Mouse (Mus musculus) testis, adult 10 weeks (tissue): Measurements from ENCODE around the gene Nxpe5. TPM values are rescaled to one million over a fixed set of nuclear protein-coding genes. Genes with fewer than 3 reads are reported as not detected.

Source experiments
- polyA plus RNA-seq: library from polyadenylated mRNA; stranded (reverse); fragments of 350-450 nt; fragmentation: Illumina TruSeq; extraction: RNeasy Lipid Tissue Mini Kit (QIAGEN cat#74804); gene quantifications from one replicate; pipeline ENCODE4 v1.2.3, GENCODE M21; 2014; ENCODE audit warnings: low read depth, low replicate concordance

Gene Nxpe5
- 0.14 TPM for polyA plus RNA-seq

DNA sequence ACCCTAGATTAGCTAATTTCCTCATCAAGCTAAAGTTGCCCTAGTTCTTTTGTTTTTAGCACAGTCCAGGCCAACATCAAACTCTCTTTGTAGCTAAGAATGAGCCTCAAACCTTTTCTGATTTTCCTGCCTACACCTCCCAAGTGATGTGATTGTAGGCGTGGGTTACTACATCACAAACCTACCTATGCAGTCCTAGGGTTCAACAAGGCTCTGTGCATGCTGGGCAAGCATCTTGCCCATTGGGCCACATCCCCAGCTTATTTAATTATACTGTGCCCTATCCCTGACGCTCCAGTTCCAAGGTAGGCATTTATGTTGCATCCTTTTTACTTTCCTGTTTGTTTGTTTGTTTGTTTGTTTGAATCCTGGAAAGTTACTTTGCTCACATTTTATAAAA, at the start of gene Nxpe5:
TSS of gene Nxpe5 (plus strand) at position 199 of the 400 bp plus-strand sequence.

DNA sequence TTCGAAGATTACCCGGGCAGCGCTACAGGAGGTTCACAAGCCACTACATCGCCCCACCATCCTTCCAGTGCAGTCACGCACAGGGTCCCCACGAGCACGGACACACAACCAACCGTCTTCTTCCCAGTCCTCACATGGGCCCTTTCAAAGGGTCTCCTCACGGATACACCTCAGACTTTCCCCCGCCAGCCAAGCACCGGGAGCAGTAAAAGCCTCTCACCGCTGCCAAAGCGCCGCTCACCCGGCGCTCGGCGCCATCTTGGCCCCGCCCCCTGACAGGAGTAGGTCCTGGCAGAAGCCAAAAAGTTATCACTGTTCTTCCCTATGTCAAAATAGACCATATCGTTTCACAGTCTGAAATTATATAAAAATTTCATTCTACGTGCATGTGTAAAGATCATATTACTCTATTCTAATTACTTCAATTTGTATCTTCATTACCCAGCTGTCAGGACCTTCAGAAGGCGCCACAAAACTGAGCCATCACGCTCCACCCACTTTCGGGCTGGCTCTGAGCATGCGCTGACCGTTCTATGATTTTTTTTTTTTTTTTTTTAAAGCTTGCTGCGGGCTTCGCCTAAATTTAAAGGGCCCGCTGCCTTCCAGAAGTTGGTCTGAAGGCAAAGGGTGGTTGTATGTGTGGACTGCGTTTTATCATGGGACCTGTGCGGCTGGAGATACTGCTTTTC, 38.6 kb upstream of the Nxpe5 start, which contains the start of the genes Taf6 and Cnpy4:
TSS of gene Taf6 (minus strand) at position 502 of the 689 bp plus-strand sequence.
TSS of gene Cnpy4 (plus strand) at position 536 of the 689 bp plus-strand sequence.

DNA sequence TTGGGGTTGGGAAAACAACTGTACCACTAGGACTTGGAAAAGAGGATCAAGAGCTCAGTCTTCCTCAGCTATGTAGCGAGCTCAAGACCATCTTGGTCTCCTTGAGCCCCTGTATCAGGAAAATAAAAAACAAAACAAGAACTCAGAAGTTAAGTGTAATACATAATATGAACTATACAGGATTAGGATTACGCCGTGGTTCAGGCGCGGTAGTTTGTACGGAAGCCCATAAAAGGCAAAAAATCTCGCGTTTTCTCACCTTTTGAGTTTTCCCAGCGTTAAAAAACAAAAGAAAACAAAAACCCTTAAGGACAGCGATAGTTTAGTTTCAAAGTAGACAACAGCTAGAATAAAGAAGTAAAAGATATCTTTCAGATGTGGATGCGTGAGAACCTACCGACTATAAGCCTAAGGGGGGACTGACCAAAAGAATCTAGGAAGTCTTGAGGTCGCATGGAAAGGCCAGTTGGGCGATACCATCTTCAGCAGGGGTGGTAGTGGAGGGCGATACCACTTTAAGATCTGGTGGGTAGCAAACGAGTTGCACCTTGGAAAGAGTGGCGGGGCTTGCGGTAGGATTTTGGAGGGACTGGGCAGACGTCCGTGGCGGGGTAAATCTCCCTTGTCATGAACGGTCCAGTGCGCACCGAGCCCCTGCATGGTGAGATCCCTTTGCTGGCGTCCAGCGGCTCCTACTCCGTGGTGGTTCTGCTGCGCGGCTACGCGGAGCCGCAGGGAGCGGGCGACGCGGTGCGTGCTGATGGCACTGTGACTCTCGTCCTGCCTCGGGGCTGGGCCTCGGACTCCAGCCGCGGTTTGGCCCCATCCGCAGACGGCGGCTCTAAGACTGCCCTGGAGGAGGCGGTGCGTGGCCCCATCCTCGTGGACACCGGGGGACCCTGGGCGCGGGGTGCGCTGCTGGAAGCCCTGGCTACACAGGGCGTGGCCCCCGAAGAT, 31.6 kb upstream of the Nxpe5 start, which contains the start of gene Mblac1:
TSS of gene Mblac1 (plus strand) at position 544 of the 957 bp plus-strand sequence.

DNA sequence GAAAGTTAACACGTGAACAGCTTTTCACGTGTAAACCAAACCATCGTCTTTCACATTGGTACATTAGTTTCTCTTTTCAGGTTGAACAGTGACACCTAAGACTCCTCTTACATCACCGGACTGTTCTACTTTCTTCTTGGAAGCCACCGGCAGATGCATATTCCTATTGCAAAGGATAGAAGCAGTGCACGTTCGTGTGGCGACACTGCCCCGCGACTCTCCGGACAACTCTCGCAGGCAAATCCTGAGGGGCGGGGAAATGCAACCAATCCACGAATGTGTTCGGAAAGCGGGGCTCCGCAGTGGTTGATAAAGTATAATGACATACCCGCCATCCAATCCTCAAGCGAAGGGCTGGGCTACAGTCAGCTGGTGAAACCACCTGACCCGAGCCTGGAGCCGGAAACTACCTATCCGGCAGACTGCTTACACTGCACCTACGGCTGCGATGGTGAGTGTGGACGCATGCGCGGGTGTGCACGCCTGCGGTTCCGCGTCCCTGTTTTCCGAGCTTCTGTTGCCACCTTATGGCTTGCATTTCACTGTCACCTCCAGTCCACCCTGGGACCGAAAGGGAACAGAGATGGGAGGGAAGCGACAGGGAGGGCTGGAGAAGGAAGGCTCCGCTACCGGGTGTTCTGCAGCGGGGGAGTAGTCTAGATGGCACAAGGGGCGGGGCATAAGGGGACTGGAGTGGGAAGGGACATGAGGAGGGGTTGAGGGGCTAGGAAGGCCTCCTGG, 29.8 kb downstream of the Nxpe5 start, which contains the start of gene Lamtor4:
TSS of gene Lamtor4 (plus strand) at position 130 of the 741 bp plus-strand sequence.

DNA sequence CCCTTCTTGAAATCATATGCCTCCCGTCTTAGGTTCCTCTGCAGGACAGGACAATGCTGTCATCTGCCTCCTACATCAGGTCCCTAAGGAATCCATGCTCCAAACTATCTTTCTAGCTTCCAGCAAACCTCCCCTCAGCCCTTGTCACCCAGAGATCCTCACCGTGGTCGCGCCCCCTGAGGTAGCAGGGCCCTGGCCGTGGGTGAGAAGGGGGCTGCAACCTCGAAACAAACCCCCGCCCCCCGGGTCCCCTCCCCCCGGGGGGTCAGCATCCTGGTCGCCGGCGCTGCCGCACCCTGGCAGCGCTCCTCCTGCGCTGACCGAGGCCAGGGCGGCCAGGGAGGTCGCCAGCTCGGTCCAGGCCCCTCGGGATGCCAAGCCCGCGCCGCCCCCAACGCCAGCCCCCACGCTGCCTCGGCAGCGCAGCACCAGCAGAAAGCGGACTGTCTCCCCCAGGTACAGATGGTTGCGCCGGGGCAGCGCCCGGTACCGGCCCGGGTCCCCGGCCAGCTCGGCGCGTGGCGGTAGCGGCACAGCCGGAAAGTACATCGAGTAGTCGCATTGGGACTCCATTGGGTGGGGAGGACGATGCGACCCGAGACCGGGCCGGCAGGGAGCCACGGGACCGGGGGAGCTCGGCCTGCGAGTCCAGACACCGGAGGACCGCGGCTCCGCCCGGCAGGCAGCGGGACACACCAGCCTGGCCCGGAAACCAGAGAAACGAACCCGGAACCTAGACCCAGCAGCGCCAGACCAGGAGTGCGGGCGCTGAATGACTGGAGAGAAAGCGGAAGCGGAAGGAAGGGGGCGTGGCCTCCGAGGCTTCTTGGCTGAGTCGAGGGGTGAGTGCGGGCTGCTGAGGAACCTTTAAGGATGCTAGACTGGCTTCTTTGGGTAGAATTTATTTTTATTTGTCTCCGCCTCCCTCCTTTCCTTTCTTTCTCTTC, 37.8 kb downstream of the Nxpe5 start, which contains the start of gene BC037034:
TSS of gene BC037034 (minus strand) at position 774 of the 947 bp plus-strand sequence.

DNA sequence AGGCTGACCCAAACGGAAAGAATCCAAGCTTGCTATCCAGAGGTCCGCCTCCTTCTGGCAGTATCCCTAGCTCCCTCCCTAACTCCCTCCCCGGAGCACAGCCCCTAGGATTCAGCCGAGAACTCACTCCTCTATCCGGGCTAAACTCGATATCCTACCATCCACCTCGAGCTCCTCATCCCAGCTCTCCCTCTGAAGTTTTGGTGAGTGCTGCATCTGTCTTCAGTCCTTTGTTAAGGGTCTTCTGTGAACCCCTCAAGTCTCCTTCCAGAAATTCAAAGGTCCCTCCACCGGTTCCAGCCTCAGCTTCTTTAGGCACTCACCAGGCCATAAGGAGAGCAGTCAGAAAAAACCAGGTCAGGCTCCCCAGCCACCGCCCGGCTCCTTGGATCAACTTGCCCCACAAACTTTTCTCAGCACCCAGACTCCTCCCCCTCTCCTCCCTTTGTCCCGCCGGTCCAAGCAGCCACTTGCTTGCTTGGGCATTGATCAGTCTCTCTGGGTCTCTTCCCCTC, 46.8 kb downstream of the Nxpe5 start, which contains the start of gene Gal3st4:
TSS of gene Gal3st4 (minus strand) at position 432 of the 515 bp plus-strand sequence.

DNA sequence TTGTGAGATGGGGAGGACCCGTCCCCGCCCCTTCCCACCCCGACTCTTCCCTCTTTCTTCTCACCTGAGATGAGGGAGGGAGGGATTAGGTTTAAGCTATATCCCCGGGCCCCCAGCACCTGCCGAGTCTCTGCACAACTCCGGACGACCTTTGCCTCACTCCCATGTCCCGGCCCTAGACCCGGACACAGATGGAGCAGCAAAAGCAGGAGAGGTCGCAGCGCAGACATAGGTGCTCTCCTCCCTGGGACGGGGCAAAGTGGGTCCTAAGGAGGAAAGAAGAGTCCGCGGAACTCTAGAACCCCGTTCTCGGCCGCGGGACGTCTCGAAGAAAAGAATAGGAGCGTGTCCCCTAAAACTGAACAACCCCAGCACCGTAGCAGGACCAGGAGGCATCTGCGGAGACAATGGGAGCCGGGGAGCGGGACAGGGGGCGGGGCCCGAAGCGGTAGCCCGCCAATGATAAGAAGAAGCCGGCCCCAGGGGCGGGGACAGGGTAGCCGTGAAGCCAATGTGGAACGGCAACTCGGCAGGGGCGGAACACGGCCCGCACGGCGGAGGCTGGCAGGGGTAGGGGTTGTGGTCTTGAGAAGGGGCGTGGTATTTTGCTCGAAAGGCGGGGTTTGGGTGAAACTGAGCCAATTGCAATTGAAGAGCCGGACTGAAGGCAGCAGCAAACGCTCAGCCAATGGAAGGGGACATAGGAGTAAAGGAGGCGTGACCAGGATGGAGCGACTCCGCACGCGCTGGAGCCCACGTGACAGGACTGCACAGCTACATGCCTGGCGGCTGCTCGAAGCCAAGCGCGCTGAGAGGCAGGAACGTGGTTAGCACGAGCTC, 54.1 kb downstream of the Nxpe5 start, which contains the start of the genes Gm43720, Gpc2 and Stag3:
TSS of gene Gm43720 (minus strand) at position 374 of the 840 bp plus-strand sequence.
TSS of gene Gpc2 (minus strand) at position 421 of the 840 bp plus-strand sequence.
TSS of gene Stag3 (plus strand) at position 656 of the 840 bp plus-strand sequence.

Other genes with a start within 250 kb of the Nxpe5 start
- 0.76 TPM for gene Azgp1, start 244.4 kb upstream of the Nxpe5 start, polyA plus RNA-seq
- 7.5 TPM for gene Smok3a, start 204.6 kb upstream of the Nxpe5 start, polyA plus RNA-seq
- 7.3 TPM for gene Smok3b, start 204.5 kb upstream of the Nxpe5 start, polyA plus RNA-seq
- gene Smok3c, start 172.7 kb upstream of the Nxpe5 start, polyA plus RNA-seq = 5.5 TPM
- gene Zkscan1, start 140.8 kb upstream of the Nxpe5 start, polyA plus RNA-seq = 16.2 TPM
- gene Zscan21, start 109.0 kb upstream of the Nxpe5 start, polyA plus RNA-seq = 109 TPM
- 6.7 TPM for gene Zfp113, start 70.2 kb upstream of the Nxpe5 start, polyA plus RNA-seq
- 89.9 TPM for gene Cops6, start 64.8 kb upstream of the Nxpe5 start, polyA plus RNA-seq
- 10.5 TPM for gene Ap4m1, start 53.9 kb upstream of the Nxpe5 start, polyA plus RNA-seq
- 62.1 TPM for gene Mcm7, start 53.5 kb upstream of the Nxpe5 start, polyA plus RNA-seq
- gene Taf6, start 38.4 kb upstream of the Nxpe5 start, polyA plus RNA-seq = 14.1 TPM
- 2.8 TPM for gene Cnpy4, start 38.4 kb upstream of the Nxpe5 start, polyA plus RNA-seq
- gene Mblac1, start 31.6 kb upstream of the Nxpe5 start, polyA plus RNA-seq = 0.32 TPM
- gene Lamtor4, start 29.6 kb downstream of the Nxpe5 start, polyA plus RNA-seq = 0.27 TPM
- 3.5 TPM for gene BC037034, start 38.1 kb downstream of the Nxpe5 start, polyA plus RNA-seq
- gene Gal3st4, start 46.9 kb downstream of the Nxpe5 start, polyA plus RNA-seq = not detected
- gene Gm43720, start 54.1 kb downstream of the Nxpe5 start, polyA plus RNA-seq = 0.03 TPM
- 3.1 TPM for gene Gpc2, start 54.1 kb downstream of the Nxpe5 start, polyA plus RNA-seq
- gene Stag3, start 54.3 kb downstream of the Nxpe5 start, polyA plus RNA-seq = 511 TPM
- not detected for gene Pvrig, start 116.1 kb downstream of the Nxpe5 start, polyA plus RNA-seq
- 8.2 TPM for gene Zfp157, start 215.6 kb downstream of the Nxpe5 start, polyA plus RNA-seq